Mouse (Mus musculus) liver, adult (tissue): ENCODE data around the gene Vps37c.

Experiments used
- GATA4 ChIP-seq: IDR thresholded peaks from 2 replicates; pipeline ENCODE4 v1.6.1; 2014; ENCODE audit warnings: mild to moderate bottlenecking, low read length; ENCODE audit not compliant: insufficient replicate concordance

Vps37c gene

GRCm38 (mm10) chr19:10761794-10762415 is 73.4 kb downstream of the Vps37c start:
- TF ChIP-seq GATA4 = no peak

GRCm38 (mm10) chr19:10762468-10762867 is 73.9 kb downstream of the Vps37c start:
- TF ChIP-seq GATA4 = no peak

- no peak for TF ChIP-seq GATA4
Measured at GRCm38 (mm10) chr19:10763381-10764031, 75.0 kb downstream of the Vps37c start.
